Mouse (Mus musculus) limb, embryonic 12.5 days (tissue): ENCODE data around the gene Tmem40. TPM values are rescaled to one million over a fixed set of nuclear protein-coding genes. Genes with fewer than 3 reads are reported as not detected.

Experiments
- ATAC-seq: fragments of 200-750 bp; cut with Nextera tagmentation; 2 replicates; pipeline ENCODE4 v1.8.0; 2017; ENCODE audit warnings: low read depth, moderate TSS enrichment; ENCODE audit not compliant: insufficient number of reproducible peaks, insufficient read depth, low FRiP score, low TSS enrichment
- H3K27ac ChIP-seq: fragments of 300-500 bp; sonication (generic); 2 replicates; pipeline ENCODE4 v1.5.1; 2016; ENCODE audit warnings: mild to moderate bottlenecking, moderate library complexity
- H3K27me3 ChIP-seq: fragments of 300-500 bp; sonication (generic); 2 replicates; pipeline ENCODE4 v1.6.1; 2016; ENCODE audit warnings: mild to moderate bottlenecking, moderate library complexity
- H3K36me3 ChIP-seq: fragments of 300-500 bp; sonication (generic); 2 replicates; pipeline ENCODE4 v1.6.1; 2016; ENCODE audit warnings: mild to moderate bottlenecking, moderate library complexity
- H3K4me1 ChIP-seq: fragments of 300-500 bp; sonication (generic); replicated peaks from 2 replicates; pipeline ENCODE4 v1.6.1; 2016
- H3K4me2 ChIP-seq: fragments of 300-500 bp; sonication (generic); 2 replicates; pipeline ENCODE4 v1.6.1; 2016; ENCODE audit warnings: mild to moderate bottlenecking, moderate library complexity
- H3K4me3 ChIP-seq: fragments of 300-500 bp; sonication (generic); replicated peaks from 2 replicates; pipeline ENCODE4 v1.5.1; 2016; ENCODE audit warnings: mild to moderate bottlenecking
- H3K9ac ChIP-seq: fragments of 300-500 bp; sonication (generic); replicated peaks from 2 replicates; pipeline ENCODE4 v1.6.1; 2016; ENCODE audit warnings: mild to moderate bottlenecking, moderate library complexity
- H3K9me3 ChIP-seq: fragments of 300-500 bp; sonication (generic); 2 replicates; pipeline ENCODE4 v1.6.1; 2016; ENCODE audit warnings: mild to moderate bottlenecking, moderate library complexity
- WGBS: fragments of 180-500 bp; shearing (Covaris S2); methylation state at CpG from one replicate; pipeline ENCODE4 v1.1.7; 2016; 5-methylcytosine and 5-hydroxymethylcytosine counted together
- polyA plus RNA-seq: library from polyadenylated mRNA; unstranded; fragments of >200 nt; fragmentation: Nextera tagmentation; extraction: Ambion mirVana; gene quantifications from 2 replicates; pipeline ENCODE4 v1.2.1, GENCODE M21; 2016

Tmem40 gene
- polyA plus RNA-seq, 1 experiment from 2014 or later, result 1.7 TPM

GRCm38 (mm10) chr6:115700778-115701177 is 61.4 kb downstream of the Tmem40 start:
- H3K36me3 ChIP-seq, result no peaks in the 10 kb centered on the region
- H3K4me2 ChIP-seq, result no peak overlapping the region
- no peaks in the 10 kb centered on the region for H3K4me1 ChIP-seq
- no peak overlapping the region for H3K4me3 ChIP-seq
- ATAC-seq, result no peak
- H3K27ac ChIP-seq, result no peak overlapping the region
- H3K9ac ChIP-seq, result no peak overlapping the region
- no peaks in the 10 kb centered on the region for H3K9me3 ChIP-seq
- 90% methylated on average over 1 of the region's 1 CpGs for WGBS
- H3K27me3 ChIP-seq, result no peaks in the 10 kb centered on the region

DNA sequence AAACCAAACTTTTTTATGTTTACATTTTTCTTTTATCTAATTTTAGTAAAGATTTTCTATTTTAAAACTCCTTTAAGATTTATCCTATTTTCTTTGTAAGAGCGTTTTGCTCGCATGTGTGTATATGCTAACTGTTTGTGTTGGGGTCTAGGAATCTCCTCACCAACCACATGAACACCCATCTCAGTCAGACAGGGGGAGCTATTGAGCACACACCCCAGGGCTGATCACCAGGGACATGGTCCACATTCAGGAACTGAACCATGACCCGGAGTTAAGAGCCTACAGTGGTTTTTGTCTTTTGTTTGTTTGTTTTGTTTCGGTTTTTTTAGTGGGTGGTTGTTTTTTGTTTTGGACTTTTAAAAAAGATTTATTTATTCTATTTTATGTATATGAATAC is 63.5 kb downstream of the Tmem40 start:
- H3K27ac ChIP-seq, result no peak overlapping the region
- WGBS, result 86% methylated on average over 4 of the region's 4 CpGs

GRCm38 (mm10) chr6:115697739-115698558 is 64.3 kb downstream of the Tmem40 start:
- H3K4me2 ChIP-seq, result no peak overlapping the region
- no peaks in the 10 kb centered on the region; the same call in 1 of the 2 replicates for H3K27me3 ChIP-seq
- H3K27ac ChIP-seq, result no peak overlapping the region
- no peak overlapping the region for H3K4me3 ChIP-seq
- no peak overlapping the region for H3K9ac ChIP-seq
- 0 out of 2 replicates have a peak, but pooled peaks cover 4% of the 10 kb centered on the region for H3K4me1 ChIP-seq
- ATAC-seq, result no peak
- H3K36me3 ChIP-seq, result no peaks in the 10 kb centered on the region
- H3K9me3 ChIP-seq, result no peaks in the 10 kb centered on the region
- 79% methylated on average over 17 of the region's 17 CpGs for WGBS

More for the DNA sequence above, 63.5 kb downstream of the Tmem40 start:
- Histone ChIP-seq H3K27me3 (no peaks in the 10 kb centered on the region; the same call in 1 of the 2 replicates), H3K9ac (no peak overlapping the region), H3K36me3 (no peaks in the 10 kb centered on the region), H3K4me3 (no peak overlapping the region), H3K4me1 (0 out of 2 replicates have a peak, but pooled peaks cover 4% of the 10 kb centered on the region), H3K9me3 (no peaks in the 10 kb centered on the region), H3K4me2 (no peak overlapping the region)
- ATAC-seq, result no peak

DNA sequence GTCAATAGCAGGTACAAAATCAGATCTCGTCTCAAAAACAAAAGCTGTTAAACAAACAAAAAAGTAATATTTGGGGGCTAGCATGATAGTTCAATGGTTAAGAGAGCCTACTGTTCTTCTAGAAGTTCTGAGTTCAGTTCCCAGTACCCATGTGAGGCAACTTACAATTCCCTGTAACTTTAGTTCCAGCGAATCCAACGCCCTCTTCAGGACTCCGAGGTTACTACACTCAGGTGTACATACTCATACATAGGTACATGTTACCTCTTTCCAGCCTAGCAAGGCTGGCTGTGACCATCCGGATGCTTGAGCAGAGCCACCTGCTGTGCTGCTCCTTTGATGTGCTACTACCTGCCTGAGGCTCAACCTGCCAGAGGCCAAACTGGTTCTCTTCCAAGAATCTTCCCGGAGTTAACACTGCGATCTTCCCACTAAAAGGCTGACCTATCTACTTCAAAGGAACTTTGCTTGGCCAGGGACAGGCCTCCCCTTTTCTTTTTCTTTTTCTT is 65.4 kb downstream of the Tmem40 start:
- Histone ChIP-seq H3K4me3 (no peak overlapping the region), H3K27me3 (no peaks in the 10 kb centered on the region; the same call in 1 of the 2 replicates), H3K36me3 (no peaks in the 10 kb centered on the region), H3K27ac (no peak overlapping the region), H3K9me3 (no peaks in the 10 kb centered on the region), H3K9ac (no peak overlapping the region), H3K4me2 (no peak overlapping the region), H3K4me1 (0 out of 2 replicates have a peak, but pooled peaks cover 4% of the 10 kb centered on the region)
- WGBS, result 78% methylated on average over 7 of the region's 7 CpGs
- ATAC-seq, result no peak

DNA sequence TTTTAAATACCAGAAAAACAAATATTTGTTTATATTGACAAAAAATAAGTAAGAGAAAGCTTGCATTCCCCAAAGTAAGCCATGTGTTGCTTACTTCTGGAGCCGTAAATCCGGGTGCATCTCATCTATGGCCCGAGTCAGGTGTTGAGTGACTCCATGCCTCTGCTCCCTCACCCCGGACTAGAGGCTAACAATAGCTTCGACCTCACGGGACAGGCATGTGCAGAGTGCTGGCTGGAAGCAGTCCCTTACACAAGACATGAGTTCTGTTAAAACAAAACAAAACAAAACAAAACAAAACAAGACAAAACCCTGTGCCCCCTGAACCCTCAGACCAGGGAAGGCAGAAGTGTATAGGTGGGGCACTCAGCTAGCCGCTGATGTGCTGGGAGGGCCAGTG is 67.1 kb downstream of the Tmem40 start:
- no peak overlapping the region; the same call in 1 of the 2 replicates for H3K9ac ChIP-seq
- H3K27ac ChIP-seq, result no peak overlapping the region
- H3K4me1 ChIP-seq, result 0 out of 2 replicates have a peak, but pooled peaks cover 4% of the 10 kb centered on the region
- no peaks in the 10 kb centered on the region for H3K9me3 ChIP-seq
- H3K4me2 ChIP-seq, result no peak overlapping the region
- no peak for ATAC-seq
- WGBS, result 53% methylated on average over 7 of the region's 7 CpGs
- no peak overlapping the region for H3K4me3 ChIP-seq
- no peaks in the 10 kb centered on the region; the same call in 1 of the 2 replicates for H3K27me3 ChIP-seq
- H3K36me3 ChIP-seq, result no peaks in the 10 kb centered on the region

GRCm38 (mm10) chr6:115694441-115694842 is 67.8 kb downstream of the Tmem40 start:
- Histone ChIP-seq H3K4me1 (0 out of 2 replicates have a peak, but pooled peaks cover 4% of the 10 kb centered on the region), H3K9ac (no peak overlapping the region), H3K36me3 (no peaks in the 10 kb centered on the region), H3K27ac (no peak overlapping the region), H3K4me2 (no peak overlapping the region), H3K4me3 (no peak overlapping the region), H3K27me3 (no peaks in the 10 kb centered on the region; the same call in 1 of the 2 replicates), H3K9me3 (no peaks in the 10 kb centered on the region)
- ATAC-seq, result no peak
- 54% methylated on average over 9 of the region's 9 CpGs for WGBS

DNA sequence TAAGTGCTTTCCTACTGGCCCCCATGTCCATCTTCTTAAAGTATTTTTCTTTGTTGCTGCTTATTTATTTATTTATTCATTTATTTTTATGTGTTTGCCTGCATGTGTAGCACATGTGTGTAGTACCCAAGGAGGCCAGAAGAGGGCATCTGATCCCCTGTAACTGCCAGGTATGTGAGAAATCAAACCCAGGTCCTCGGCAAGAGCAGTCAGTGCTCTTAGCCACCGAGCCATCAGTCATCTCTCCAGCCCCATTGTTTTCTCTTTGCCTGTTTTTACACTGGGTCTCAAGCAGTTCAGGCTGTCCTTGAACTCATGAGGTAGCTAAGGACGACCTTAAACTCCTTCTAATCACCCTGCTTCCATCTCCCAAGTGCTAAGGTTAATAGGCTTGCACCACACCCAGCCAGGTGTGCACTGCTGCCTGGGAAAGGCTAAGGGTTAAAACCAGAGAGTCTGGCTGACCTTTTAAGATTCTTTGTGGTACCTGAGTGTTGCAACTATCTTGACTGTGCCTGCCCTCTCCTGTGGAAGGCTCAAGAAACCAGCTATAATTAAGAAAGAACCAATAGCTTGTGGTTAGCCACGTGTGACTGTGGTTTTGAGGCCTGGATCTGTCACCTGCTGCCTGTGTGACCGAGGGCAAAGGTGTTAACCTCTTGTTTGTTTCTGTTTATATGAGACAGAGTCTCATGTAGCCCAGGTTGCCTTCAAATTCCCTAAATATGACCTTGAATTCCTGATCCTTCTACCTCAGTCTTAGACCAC is 69.1 kb downstream of the Tmem40 start:
- H3K4me2 ChIP-seq, result no peak overlapping the region
- H3K9me3 ChIP-seq, result no peaks in the 10 kb centered on the region
- ATAC-seq, result no peak
- H3K9ac ChIP-seq, result no peak overlapping the region
- WGBS, result 60% methylated on average over 5 of the region's 5 CpGs
- no peaks in the 10 kb centered on the region; the same call in 1 of the 2 replicates for H3K27me3 ChIP-seq
- no peaks in the 10 kb centered on the region for H3K36me3 ChIP-seq
- 0 out of 2 replicates have a peak, but pooled peaks cover 4% of the 10 kb centered on the region for H3K4me1 ChIP-seq
- no peak overlapping the region for H3K27ac ChIP-seq
- H3K4me3 ChIP-seq, result no peak overlapping the region

GRCm38 (mm10) chr6:115692163-115692950 is 69.9 kb downstream of the Tmem40 start:
- no peaks in the 10 kb centered on the region for H3K9me3 ChIP-seq
- no peaks in the 10 kb centered on the region for H3K36me3 ChIP-seq
- no peak overlapping the region for H3K27ac ChIP-seq
- H3K4me3 ChIP-seq, result no peak overlapping the region
- WGBS, result 55% methylated on average over 9 of the region's 9 CpGs
- H3K27me3 ChIP-seq, result no peaks in the 10 kb centered on the region; the same call in 1 of the 2 replicates
- no peak for ATAC-seq
- 0 out of 2 replicates have a peak, but pooled peaks cover 4% of the 10 kb centered on the region for H3K4me1 ChIP-seq
- no peak overlapping the region for H3K4me2 ChIP-seq
- no peak overlapping the region for H3K9ac ChIP-seq

- Histone ChIP-seq H3K4me3 (no peak overlapping the region), H3K36me3 (no peaks in the 10 kb centered on the region), H3K27ac (no peak overlapping the region), H3K27me3 (no peaks in the 10 kb centered on the region), H3K4me2 (no peak overlapping the region), H3K9me3 (0 out of 2 replicates have a peak, but pooled peaks cover 7% of the 10 kb centered on the region), H3K4me1 (0 out of 2 replicates have a peak, but pooled peaks cover 4% of the 10 kb centered on the region), H3K9ac (no peak overlapping the region)
- 88% methylated on average over 4 of the region's 4 CpGs for WGBS
- no peak for ATAC-seq
Observed at GRCm38 (mm10) chr6:115690105-115690504, 72.1 kb downstream of the Tmem40 start.

DNA sequence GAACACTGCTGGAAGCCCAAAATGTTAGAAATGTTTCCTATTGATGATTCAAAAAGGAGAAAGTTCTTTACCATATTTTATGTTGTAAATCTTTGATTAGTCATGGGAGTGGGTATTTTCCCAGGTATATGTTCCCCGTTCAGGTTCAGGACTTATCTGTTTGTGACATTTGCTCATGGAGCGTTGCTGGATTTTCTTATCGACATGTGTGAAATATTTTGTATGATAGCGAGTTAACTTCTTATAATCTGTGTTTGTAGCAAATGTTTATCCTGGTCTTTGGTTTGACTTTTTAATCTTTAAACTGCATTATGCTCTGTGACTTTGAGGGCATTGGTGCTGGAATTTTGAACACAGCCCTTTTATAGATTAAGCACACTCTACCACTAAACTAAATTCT is 73.6 kb downstream of the Tmem40 start:
- H3K4me1 ChIP-seq, result no peaks in the 10 kb centered on the region
- H3K4me3 ChIP-seq, result no peak overlapping the region
- ATAC-seq, result no peak
- no peak overlapping the region for H3K27ac ChIP-seq
- no peak overlapping the region for H3K9ac ChIP-seq
- 85% methylated on average over 4 of the region's 4 CpGs for WGBS
- peaks cover 10% of the 10 kb centered on the region; the same call in 1 of the 2 replicates for H3K9me3 ChIP-seq
- no peak overlapping the region for H3K4me2 ChIP-seq
- no peaks in the 10 kb centered on the region for H3K27me3 ChIP-seq
- no peaks in the 10 kb centered on the region for H3K36me3 ChIP-seq
